Mouse (Mus musculus) layer of hippocampus, postnatal 36 days (tissue): Measurements from ENCODE around the gene Spata20. TPM values are rescaled to one million over a fixed set of nuclear protein-coding genes. Genes with fewer than 3 reads are reported as not detected.

ENCODE experiments used
- DNase-seq, 2 experiments: peaks; one replicate each; pipeline ENCODE4 v3.0.0; 2022
- total RNA-seq, 2 experiments: library from RNA; stranded (reverse); gene quantifications; 2 replicates each; pipeline ENCODE4 v1.2.3; 2021

The Spata20 gene
- under 1 TPM in 1 of 2 experiments, not detected in 1; 0.45 TPM for total RNA-seq

DNA sequence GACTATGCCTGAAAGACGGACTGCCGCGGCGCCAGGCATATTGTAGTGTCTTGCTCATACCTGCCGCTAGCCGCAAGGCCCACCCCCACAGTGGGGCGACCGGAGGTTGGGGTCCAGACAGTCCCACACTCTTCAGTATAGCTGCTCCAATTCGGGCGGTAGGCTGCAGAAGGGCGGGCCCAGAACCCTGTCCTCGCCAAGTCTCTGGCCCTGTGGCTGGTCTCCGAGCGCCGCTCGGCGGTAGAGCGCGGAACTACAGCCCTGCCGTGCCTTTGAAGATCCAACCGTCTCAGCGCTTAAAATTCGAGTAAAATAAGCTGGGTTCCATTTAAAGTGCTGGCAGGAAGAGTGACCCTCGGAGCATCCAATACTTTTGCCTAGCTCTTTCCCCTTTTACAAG lies at the start of gene Spata20:
Spata20 (minus strand) TSS at position 179 of the 400 bp plus-strand sequence.
- DNase-seq, result peak; percentile 85 to 89

DNA sequence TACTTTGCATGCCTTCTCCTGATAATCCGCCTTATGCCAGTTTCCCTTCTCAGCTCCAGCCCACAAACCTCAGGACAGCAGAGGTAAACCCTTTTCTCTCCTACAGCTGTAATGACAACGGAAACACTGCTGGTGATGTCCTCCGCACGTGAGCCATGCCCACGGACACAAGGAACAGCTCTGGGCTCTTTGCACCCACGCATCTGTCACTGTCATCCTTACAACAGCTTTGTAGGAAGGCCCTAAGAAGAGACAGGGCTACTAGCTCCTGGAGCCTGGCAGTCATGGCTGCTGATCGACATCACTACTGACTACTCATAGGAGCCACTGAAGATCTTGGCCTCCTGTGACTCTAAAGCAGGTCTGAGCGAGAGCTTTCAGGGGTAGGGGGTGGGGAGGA lies 47.2 kb upstream of the Spata20 start:
- no peak for DNase-seq

DNA sequence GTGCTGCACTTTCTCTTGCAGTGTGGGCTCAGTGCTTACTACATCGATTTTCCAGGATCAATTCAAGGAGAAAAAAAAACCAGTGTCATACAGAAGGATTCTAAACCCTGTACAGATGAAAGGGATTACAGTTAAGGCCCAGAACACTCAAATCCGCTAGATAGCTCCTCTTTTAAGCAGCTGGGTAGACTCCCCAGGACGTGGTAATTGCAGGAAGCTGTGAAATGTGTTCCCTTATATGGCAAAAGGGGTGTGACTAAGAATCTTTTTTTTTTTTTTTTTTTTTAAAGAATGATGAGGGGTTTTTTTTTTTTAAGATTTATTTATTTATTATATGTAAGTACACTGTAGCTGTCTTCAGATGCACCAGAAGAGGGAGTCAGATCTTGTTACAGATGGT lies 42.9 kb upstream of the Spata20 start:
- no peak for DNase-seq

DNA sequence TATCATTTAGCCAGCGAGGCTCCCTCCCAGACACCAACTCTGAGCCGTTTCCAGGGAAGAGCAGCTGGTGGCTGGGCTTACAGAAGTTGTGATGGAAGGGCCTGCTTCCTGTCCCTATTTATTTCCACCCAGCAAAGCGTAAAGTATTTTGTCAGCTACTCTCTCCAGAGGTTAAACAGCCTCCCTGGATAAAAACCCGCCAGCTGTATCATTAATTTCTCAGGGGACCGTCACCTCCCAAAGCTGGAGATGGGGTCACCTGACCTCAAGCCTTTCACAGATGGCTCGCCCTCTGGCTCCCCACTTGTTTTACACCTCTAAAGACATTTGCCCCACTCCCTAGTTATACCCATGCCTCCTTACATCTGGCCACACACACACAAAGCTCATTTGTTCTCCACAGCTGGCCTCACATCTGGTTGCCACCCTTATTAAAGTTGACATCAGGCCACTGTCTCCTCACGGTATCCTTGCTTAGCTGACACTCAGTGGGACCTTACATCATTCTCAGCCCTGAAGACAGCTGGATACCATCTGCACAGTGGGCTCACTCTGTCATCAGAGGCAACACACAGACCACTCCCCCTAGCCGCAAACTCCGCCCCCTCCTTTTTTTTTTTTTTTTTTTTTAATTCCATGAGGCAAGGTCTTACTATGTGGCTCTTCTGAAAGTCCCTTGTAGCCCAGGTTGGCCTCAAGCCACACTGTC lies 40.3 kb upstream of the Spata20 start:
- no peak for DNase-seq

DNA sequence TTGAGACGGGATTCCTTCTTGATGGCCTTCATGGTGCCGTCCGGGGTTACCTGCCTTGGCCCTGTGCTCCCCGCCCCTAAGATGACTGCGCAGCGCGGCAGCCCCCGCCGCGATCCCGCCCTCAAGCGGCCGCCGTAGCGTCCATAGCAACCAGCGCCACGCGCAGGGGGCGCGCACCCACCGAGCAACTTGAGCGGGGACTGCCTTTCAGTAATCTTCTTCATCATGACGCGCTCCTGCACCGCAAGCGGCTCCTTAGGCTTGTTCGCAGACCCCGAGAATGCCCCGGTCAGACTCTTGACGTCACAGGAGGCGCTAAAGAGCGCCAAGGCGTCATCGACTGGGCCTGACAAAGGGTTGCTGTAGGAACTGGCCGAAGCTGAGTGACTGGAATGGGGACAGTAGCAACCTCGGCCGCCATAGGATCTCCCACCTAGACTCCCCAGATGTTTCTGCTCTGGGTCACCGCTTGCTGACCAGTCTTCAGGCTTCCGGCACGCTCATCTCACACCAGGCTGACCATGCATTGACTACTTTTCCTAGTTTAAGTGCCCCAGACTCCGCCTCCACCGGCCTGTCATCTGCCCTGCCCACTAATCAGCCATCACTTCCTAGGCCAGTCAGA lies 35.4 kb upstream of the Spata20 start, which contains the start of gene Mycbpap:
Mycbpap (minus strand) TSS at position 524 of the 625 bp plus-strand sequence.
- DNase-seq, result peak; percentile 50 to 59

DNA sequence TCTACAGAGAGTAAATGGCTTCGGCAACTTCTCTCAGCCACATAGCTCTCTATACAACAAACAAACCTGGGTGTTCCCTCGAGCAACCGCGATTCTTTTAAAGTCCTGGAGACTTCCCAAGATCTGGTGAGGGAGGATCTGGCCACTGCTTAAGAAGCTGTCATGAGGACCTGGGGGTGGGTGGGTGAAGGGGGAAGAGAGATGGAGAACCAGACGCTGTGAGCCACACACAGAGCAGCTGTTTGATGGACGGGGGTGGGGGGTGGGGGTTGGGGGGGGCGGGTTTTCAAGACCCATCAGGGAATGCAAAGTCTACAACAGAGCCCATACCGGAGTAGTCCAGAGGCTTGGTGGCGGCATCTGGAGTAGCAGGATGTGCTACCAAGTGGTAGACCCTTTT lies 27.5 kb upstream of the Spata20 start:
- no peak for DNase-seq

DNA sequence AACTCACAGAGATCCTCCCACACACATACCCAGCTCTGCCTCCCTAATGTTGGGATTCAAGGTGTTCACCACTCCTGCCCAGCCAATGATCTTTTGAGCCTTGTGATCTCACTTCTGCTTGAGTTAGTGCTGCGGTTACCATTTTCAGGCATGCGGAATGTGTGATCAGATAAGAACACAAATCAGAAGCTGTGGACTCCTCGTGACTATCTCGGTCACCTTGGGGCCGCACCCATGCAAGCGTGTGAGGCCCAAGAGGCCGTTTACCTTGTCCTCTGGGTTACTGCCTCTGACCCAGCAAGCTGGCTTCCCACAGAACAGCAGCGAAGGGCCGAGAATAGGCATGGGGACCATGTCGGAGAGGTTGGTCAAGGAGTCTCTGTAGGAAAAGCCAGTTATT lies 23.0 kb upstream of the Spata20 start:
- no peak for DNase-seq

DNA sequence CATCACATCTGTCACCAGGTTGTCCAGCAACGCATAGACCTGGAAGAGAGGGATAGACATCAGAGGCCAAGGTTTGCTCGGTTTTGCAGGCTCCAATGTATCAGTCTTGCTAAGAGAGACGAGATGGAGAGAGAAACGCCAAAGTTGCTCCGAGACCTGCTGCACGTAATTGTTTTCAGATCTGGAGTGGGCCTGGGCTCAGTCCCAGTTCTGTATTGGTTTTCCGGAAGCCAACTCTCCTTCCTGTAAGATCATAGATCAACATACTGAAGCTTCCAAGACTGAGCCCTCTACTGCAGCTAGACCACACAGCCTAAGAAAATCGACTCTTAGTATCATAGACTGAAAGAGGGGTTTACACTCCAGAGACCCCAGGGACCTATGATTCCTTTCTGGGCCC lies 15.5 kb upstream of the Spata20 start:
- DNase-seq, result no peak

DNA sequence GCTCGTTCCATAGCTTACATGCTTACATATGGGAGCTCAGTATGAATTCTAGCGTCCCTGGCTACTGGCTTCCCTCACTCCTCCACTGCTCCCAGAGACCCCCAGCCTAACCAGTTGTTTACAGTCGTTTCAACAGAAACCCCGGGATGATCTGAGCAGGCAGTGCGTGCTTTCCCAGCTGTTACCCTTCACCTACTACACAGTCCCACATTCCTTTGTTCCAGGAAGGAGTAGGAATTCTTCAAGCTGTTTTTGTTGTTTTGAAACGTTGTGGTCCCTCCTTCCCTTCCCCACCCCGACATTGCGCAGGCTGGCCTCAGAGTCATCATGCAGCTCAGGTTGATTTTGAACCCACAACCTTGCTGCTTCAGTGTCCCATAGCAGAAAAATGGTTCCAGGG lies 14.4 kb upstream of the Spata20 start:
- no peak for DNase-seq

DNA sequence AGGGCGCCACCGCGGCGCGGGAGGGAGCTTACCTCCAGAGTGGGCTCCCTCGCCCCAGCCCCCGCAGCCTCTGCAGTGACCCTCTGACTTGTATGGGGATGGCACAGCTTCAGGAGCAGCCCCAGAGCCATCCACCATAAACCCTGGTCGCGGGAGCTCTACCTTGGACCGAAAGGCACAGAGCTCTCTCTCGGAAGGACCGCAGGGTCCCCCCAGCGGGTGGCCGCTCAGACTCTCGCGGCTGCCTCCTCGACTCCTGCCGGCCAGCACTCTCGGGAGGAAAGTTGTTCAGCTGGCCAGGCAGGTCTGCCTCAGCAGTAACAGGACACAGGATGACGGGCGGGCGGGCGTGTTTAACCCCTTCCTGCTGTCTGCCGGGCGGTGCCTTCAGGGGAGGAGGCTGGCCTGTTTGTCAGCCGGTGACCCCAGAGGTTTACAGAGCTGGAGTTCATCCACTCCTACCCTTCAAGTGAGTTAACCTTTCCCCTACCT lies 13.7 kb upstream of the Spata20 start, which contains the start of gene Epn3:
Epn3 (minus strand) TSS at position 314 of the 492 bp plus-strand sequence.
- no peak for DNase-seq

DNA sequence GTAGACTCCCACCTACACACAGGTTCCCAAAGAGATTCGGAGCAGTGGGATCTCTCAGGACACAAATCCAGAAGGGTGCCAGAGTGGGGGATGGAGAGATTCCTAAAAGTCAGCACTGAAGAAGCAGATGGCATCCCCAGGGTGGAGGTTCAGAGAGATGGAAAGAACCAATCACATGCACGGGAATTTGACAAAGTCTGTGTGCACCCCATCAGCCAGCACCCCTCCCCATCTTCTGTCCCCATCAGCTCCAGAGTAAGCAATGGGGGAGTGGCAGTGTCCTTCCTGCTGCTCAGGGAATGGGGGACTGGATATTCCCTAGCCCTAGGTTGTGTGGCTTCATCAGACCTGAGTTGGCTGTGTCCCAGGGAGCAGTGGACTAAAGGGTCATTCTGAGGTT lies 13.1 kb upstream of the Spata20 start:
- DNase-seq, result peak in 1 of 2 experiments; percentile 36

DNA sequence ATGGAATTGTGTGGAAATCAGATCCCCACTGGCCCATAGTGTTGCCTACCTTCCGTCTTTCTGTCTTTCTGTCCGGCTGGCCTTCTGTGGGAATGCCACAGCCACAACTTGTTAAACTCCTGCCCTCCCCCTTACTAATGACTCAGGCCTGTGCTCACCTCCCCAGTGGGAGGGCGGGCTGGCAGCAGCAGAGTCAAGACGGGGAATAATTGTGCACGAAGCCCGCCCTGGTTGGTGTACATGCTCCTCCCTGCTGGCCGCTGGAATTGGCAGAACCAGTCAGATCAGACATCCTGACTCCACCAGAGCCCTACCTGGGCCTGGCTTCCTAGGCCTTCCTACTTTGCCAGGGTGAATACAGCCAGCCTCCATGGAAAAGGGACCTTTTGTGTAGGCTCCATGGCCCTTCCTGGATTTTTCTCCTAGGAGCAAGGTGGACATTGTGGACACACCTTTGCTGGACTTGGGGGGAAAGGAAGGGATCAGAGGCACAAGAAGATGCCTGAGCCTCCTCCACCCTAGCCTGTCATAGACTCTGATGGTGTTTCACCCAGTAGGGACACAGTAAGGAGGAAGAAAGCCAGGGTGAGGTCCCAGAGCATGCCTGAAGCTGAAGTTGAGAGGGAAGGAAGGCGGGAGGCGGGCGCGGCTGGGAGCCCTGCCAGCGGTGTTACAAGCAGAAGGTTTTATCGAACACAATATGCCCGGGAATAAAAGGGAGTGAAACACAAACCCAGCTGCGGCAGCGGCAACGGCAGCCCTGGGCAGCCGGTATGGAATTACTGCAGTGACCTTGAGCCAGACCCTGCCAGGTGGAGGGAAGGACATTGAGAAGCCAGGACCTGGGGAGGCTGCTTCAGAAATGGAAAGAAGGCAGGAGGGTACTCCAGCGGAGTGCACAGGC lies 12.4 kb upstream of the Spata20 start:
- peak in 1 of 2 experiments; percentile 30 for DNase-seq

DNA sequence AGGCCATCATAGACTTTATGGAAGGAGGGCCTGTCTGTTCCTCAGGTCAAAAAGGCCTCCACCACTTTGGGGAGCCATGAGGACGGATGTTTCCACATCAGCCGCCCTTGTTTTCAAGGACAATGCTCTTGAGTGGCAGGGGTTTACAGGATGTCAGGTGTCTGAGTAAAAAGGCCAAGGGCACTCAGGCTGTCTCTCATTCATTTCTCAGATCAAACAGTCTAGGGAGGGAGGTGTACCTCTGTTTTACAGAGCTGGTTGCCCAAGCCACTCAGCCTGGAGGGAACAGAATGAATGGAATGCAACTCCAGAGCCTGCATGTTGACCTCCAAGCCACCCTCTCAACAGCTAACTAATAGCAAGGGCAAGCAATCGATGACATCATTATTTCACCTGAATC lies 9.4 kb upstream of the Spata20 start:
- no peak for DNase-seq

DNA sequence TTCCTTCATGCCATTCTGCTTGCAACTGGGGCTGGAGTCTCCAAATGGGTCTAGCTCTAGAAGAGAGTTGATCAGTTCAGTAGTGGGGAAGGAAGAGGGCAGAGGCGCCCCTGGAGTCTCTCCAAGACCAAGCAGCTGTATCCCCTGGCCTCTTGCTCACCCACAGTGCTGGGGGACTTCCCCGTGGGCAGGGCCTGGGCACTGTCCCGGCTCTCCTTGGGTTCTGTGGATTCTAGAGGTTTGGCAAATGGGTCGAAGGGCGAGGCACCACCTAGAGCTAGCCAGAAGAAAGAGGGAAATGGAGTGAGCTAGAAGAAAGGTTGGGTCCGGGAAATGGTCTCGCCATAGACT lies 5.7 kb upstream of the Spata20 start:
- DNase-seq, result no peak

DNA sequence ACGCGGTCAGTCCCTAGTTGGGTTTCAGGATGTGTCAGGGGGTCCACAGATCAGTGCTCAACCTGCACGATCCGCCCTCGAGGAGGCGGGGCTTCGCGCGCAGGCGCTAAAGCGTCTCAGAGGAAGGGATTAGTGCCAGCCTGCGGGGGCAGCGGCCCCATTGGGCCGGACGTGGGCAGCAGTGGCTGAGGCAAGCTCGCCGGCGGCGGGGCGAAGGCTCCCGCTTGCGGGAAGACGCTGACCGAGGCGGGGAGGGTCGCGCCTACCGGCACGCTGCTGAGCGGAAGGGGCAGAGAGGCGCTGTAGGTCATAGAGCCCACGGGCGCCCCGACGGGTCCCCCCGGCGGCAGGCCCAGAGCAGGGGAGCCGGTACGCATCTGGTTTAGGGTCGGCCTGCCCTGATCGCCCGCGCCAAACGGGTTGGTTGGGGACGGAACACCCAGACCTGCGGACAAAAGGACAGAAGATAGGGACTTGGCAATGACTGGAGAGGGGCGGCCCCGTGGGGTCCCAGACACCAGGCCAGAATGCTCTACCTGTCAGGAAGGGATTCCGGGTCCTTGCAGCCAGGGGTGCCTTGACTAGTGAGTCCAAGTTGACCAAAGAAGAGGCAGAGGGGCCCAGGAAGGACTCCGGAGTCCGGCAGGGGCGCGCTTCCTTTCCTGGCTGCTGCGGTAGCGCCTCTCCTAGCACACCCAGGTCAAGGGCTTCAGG lies 5.2 kb upstream of the Spata20 start:
- DNase-seq, result peak in 1 of 2 experiments; percentile 52

DNA sequence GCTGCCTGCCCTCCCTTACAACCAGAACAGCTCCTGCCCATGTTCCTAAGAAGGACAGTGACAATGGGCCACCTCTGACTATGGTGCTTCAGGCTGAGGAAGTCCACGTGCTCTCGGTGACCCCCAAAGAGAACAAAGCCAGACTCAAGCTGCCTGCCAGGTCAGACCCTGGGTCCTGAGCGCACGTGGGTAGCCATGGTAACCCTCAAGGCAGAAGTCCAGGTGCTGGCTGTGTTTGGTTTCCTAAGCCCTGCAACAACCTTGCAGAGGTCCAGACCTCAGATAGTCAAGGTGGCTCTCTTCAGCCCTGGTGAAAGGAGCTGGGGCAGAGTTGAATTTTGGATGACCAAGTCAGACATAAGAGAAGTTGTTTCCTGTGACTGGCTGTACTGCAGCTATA lies 3.8 kb upstream of the Spata20 start:
- no peak for DNase-seq

DNA sequence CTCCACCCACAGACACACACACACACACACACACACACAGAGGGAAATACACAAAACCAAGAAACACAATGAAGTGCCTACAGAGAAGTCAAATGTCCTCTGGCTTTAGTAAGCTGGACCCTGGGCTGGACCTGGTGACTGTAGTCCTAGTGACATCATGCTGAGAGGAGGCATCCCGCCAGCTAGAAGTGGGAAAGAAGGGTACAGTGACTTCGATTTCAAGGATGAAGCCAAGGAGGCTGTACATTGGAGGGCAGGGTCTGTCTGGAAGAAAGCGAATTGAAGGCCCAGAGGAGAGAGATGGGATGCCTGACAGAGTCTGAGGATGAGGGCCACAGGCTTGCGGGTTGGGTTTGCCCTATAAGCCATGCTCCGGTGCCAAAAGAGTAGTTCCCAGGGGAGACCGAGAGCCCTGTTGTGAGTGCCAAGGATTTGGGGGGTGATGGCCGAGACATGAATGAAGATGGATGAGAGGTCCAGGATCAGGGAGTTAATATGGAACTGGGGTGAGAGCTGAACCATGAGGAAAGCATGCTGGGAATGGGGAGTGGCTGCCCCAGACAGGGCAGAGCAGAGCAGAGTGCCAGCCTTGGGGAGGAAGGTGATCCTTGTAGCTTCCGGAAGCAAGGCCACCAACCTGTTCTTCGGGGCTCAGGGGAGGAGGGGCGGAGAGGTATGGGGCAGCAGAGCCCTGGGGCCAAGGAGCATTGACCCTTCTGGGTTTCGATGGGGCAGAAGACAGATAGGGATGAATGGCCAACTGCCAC lies 3.0 kb upstream of the Spata20 start:
- no peak for DNase-seq

DNA sequence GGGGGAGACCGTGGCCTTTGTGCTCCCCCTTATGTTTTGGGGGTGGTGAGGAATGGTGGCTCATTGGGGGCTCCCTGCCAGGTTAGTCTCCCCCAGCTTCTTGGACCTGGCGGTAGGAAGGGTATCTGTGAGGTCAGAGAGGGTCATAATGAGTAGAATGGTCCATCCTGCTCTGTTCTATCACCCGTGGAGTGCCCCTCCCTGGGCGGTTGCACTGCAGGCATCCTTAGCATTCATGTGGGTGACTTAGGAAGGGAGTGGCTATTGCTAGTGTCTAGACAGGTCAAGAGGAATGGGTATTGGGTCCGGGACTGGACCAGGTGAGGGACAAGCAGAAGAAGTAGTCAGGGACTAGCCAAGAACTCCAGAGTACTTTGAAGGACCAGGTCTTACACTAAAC lies 756 bp downstream of the Spata20 start:
- no peak for DNase-seq

DNA sequence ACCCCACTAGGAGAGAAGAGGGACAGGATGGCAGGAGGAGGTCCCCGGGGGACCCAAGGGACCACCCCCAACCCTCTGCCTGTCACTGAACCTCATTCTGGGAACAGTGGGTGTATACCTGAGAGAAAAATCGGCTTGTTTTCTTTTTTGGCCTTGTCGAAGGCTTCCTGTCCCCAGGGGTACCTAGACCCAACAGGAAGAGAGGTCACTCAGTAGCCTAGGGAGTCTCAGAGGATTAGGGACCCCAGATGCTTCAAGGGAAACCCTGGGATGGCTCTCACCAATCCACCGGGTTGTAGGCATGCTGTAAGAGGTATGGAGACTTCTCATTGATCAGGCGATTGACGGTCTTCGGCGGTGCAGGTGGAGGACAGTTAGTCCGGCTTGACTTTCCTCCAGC lies 1.3 kb downstream of the Spata20 start:
- DNase-seq, result no peak

DNA sequence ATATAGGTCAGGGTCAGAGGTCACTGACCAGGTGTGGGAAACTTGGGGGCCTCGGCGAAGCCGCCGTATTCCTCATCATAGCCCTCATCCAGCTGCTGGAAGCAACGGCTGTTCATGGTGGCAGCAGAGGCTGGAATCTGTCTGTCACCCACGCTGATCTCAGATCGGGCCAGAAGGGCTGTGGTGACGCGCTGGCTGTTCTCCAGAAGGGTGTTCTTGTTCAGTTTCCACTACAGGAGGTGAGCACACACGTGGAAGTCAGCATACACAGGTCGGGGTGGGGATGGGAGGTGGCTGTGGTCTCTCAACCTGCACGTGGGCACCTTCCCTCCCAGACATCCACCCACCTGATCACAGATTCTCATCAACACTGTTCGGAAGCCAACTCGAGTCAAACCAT lies 2.1 kb downstream of the Spata20 start:
- no peak for DNase-seq

DNA sequence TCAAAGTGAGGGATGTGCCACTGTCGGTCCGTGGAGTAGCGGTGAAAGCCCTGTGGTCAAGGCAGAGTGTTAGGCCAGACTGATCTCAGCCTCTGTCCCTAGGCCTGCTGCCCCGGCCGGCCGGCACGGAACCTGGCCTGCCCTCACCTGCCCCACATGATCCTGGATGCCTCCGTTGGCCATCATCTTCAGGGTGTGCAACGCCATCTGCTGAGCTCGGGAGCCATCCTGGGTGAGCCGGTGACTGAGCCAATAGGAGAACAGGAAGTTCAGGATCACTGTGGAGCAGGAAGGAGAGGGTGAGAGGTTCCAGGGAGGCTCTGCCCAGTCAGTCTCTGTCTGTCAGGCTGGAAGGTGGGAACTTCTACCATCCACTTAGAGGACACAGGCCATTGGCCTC lies 2.5 kb downstream of the Spata20 start:
- no peak for DNase-seq

DNA sequence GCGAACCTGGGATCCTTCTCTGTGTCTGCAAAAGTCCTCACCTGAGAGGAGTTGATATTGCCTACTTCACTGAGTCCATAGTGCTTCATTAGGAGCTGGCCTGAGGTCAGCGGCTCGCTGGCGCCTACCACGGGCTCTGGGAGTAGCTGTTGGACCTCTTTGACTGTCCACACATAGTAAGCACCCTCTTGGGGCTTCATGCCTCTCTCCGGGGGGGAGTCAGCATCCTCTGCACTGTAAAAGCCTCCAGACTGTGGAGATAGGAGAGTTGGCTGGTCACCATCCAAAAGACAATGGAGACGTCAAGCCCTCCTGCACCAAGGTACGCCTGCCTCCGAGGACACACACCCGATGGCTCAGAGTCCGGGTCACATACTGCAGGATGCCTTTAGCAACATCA lies 3.2 kb downstream of the Spata20 start:
- DNase-seq, result no peak
